Mouse (Mus musculus): ENCODE measurements at regions not wholly inside any gene's neighbourhood (a gene's known extent, or its start where the extent isn't known, plus 50 kb on each side); places are given as distances from the start of the nearest gene placed in this dataset.
A peak's percentile ranks its signal among the peaks of the same experiment; 100 is the strongest.

DNA sequence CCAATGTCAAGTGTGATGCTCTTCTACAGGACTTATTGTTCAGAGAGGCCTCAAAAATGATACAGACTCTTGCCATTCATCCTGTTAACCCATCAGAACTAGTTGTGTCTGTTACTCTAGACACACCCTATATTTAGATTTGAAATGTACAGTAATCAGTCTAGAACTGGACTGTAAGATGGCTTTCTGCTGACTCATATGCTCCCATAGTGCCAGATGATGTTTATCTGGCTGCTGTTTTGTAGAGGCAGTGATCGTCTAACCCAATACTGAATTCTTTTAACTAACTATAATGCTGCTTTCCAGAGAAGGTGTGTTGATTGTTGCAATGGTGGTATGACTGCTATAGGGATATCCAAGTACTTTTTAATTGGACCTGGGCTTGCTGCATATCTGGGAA is 185.9 kb upstream of the Npsr1 start:
- DNase-seq (ENCODE audit: low spot score in 2 of 2) = no peak

DNA sequence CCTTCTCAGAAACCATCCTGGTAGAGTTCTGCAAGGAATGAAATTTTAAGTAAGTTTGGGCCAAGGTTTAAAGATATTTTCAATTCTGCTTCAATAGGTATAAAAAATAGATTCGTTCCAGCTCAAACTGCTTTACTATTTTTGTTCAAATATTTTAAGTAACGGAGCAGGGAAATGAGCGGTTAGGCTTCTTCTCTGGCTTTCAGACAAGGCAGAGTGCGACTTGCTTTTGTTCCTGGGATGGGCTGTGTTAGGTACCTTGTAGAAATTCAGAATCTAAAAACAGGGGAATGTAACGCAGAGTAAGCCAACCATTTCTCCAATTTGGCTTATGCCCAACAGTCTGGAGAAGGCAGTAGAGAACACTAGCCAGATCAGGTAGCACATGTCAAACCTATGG is 180.5 kb upstream of the Npsr1 start:
- DNase-seq (ENCODE audit: low spot score in 2 of 2) = no peak

DNA sequence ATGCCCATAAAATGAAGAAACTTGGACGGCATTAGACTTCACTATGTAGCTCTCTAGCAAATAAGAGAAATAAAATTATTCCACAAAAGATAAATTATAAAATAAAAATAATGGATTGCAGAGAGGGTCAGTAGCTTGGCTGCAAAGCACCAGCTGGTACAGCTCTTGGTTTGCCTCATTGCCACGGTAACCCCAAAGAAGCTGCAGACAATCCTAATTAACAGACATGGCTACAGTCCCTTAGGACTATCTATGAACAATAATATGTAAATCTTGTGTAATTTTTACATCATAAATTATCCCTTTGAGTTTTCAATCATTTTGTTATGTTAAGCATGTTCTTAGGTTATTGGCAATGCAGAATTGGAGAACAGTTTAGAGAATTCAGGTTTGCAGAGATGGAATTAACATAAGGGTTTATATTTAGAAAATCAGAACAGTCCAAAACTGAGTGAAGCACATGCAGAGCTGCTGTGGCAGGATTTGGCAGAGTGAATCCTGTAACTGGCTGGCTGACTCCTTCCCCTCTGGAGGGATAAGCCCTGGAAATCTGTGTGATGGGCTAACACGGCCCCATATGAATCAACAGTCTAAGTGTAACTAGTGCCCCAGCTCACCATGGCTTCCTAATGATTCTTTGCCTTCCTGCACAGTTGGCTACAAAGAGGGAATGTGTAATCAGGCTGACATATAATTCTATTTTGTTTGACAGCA is 178.4 kb upstream of the Npsr1 start:
- DNase-seq (ENCODE audit: low spot score in 2 of 2) = no peak

DNA sequence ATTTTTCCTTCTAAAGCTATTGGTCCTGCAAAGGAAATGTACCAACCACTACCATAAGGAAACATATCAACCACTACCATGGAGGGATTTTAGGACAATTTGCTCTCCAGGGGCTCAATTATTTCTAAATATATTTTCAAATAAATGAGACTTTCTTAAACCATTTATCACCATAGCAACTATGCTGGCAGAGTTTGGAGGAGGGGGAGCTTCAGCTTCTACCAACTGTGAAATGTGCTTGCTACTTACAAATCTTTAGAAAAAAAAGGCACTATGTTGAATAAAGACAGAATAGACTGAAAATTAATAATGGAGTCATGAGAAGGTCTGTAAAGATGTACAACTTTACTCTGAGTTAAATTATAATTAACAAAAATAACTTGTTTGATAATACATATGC is 165.6 kb upstream of the Npsr1 start:
- no peak for DNase-seq (ENCODE audit: low spot score in 2 of 2)

DNA sequence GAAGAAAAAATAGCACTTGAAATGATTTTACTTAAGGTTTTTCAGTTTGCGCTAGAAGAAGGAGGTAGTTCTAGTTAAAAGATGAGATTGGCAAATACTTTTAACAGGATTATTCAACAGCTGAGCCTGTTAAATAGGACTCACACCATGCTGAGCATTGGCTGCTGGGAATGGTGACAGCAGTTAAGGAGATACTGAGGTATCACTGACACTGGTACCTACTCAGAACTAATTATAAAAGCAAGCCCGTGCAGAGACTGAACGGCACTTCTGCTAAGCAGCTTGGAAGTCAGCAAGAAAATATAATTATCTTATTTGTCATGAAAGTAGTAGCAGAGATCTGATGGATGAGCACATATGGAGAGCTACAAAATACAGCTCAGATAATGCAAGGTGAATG is 163.5 kb upstream of the Npsr1 start:
- no peak for DNase-seq (ENCODE audit: low spot score in 2 of 2)

DNA sequence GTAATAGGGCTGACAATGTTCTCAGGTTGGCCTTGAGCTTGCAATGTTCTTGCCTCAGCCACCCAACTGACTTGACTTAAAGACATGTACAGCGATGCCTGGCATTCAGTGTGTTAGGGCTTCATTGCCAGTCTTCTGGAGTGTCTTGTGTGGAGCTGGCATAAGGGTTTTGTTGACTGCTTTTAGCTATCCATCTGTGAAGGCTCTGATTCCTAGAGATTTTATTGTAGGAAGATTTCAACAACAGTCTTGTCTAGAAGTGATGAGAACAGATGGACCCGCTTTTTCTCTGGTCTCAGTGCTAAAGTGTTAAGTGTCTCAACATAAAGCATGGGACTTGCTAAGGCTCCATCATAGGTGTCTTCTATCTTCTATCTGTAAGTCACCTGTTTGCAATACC is 145.3 kb upstream of the Npsr1 start:
- peak in 1 of 2 experiments; percentile 21 for DNase-seq (ENCODE audit: low spot score in 2 of 2)

DNA sequence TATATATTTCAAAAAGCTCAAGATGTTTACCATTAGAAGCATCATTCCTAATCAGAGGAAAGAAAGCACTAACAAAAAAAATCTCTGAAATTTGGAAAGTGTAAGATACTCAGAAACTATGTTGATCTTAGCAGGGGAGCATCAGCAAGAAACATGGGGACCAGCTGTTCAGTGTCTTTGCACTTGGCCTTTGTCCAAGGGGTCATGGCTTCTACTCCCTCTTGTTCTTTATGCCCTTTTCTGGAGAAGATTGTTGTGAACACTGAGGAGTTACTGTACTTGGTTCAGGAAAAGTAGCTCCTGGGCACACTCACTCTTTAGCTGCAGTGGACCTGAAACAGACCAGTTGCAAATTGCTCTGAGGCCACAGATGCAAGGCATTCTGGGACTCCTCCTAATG is 141.2 kb upstream of the Npsr1 start:
- no peak for DNase-seq (ENCODE audit: low spot score in 2 of 2)

DNA sequence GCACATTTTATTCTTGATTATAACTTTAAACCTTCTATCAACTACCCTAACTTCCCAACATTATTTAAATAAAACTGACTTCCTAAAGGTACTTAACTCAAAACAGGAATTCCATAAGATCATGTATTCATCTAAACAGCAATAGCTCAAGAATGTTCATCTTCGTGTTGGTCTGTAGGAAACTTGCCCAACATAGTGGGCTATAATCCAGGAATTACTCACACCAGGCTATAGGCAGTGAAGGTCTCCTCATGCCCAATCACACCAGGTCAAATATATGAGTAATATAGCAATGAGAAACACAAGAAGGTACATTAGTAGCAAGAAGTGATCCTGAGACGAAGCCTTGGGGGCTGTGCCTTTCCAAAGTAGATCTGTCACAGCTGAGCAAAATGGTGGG is 128.1 kb upstream of the Npsr1 start:
- DNase-seq (ENCODE audit: low spot score in 2 of 2) = no peak

DNA sequence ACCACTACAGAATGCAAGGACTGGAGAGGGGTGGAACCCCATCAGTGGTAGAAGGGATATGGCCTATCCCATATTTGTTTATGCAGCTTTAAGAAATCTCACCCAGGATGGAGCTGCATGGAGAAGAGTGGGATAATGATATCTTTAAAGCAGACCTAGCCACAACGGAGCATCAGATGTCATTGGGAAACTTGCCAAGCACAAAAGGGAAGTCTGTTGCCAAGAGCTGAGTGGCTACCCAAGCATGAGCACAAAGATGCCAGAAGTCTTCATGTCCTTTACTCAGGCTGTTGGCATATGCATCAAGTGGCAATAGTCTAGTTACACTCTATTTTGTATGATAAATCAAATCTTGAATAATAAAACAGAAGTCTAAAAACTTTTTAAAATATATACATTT is 124.6 kb upstream of the Npsr1 start:
- DNase-seq (ENCODE audit: low spot score in 2 of 2) = no peak

DNA sequence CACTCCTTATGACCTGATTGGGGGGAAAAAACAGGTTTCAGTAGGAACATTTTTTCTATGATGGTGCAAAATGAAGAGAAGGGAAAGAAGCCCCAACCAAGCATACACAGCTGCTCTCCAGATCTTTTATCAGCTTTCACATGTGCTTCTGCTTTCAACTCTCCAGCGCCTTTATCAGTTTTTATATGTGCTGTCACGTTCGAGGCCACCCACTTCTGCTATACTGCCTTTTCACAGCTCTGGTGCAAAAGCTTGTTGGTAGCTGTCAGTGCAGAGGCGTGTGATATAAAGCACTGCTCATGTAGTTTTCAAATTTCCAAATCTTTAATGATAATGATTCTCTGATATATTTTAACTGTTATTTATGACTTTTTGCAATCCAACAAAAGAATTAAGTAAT is 120.2 kb upstream of the Npsr1 start:
- DNase-seq (ENCODE audit: low spot score in 2 of 2) = peak in 1 of 2 experiments; percentile 7

DNA sequence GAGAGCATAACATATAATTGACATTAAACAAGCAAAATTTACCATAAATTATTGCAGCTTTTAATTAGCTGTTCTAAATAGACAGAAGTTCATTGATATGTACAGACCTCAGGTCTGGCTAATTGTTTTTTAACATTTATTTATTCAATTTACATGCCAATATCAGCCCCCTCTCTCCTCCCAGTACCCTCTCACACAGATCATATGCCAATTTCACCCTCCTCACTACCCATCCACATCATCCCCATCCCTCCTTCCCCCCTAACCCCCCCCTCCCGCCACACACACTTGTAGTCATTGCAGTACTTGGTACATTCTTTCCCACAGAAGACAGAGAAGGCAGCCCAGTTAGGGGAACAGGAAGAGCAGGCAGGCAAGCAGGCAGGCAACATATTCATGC is 91.4 kb upstream of the Npsr1 start:
- DNase-seq (ENCODE audit: low spot score in 2 of 2) = no peak

DNA sequence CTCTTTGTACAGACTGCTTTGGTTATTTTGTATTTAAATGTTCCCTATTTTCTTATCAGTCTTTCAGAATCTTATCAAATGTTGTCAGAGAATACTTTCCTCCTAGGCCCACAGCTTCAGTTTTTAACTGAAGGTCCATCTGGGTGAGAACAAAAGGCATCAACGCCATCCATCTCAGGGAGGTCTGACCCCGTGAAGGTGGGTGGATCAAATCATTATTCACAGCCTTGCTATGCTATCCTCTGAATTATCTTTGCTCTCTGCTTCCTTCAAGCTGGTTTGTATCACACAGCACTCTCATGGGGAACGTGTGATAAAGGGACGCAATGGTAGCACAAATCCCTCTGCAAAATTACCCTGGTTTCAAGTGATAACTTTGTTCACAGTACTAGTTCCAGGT is 59.5 kb upstream of the Npsr1 start:
- no peak for DNase-seq (ENCODE audit: low spot score in 2 of 2)

All from frontal cortex, postnatal 14 days (tissue).